Mouse (Mus musculus) urinary bladder, postnatal 36 days (tissue): Measurements from ENCODE around the gene Bcat2.
"Not testable (repeated sequence)": the region's sequence is repeated elsewhere in the genome, so short reads cannot be mapped to it uniquely, and the experiment has no call there.

ENCODE experiments used
- DNase-seq, 2 experiments: peaks; one replicate each; pipeline ENCODE4 v3.0.0; 2022; ENCODE audit warnings: low spot score in 2 of 2, mixed read lengths in 1 of 2

The Bcat2 gene

DNA sequence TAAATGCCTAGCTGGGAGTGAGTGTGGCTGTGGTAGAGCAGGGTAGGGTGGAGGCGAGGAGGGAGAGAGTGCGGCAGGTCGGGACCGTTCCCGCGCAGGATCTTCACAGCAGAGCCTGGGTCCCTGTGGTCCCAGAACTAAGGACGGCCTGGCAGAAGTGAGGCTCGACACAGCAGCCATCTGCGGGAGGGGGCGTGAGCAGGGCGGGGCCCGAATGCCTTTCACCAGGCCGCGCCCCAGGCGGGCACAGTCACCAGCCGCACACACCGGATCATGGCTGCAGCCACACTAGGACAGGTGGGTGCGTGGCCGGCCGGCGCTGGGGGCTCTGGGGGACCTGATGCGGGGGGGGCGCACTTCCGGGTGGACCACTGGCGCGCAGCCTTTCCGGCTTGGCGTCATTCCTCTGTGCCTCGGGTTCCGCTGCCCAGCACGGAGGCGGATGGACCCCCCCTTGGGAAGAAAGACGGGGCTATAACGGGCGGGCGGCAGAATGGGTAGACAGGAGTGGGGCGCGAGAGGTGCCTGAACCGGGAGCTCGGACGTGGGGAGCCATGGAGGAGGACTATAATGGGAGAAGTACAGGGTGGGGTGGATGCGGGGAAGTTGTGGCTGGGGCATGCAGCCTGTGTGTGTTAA is at the start of gene Bcat2:
Bcat2 (plus strand) TSS at position 51 of the 639 bp plus-strand sequence.
- DNase-seq = peak; percentile 56 to 78

DNA sequence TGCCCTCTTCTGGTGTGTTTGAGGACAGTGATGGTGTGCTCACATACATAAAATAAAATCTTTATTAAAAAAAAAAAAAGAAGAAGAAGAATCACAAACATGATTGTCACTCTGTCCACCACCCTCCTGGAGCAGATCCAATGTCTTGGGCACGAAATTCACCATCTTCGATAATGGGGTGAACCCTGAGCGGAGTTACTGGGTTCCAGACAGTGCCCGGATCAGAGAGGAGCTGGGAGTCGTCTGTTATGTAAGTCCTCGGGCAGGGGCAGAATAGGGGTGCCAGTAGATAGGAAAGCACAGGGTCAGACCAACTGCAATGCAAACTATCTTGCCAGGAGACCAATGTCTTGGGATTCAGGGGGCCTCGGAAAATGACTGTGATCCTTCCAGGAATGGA is 49.3 kb upstream of the Bcat2 start:
- no peak for DNase-seq

DNA sequence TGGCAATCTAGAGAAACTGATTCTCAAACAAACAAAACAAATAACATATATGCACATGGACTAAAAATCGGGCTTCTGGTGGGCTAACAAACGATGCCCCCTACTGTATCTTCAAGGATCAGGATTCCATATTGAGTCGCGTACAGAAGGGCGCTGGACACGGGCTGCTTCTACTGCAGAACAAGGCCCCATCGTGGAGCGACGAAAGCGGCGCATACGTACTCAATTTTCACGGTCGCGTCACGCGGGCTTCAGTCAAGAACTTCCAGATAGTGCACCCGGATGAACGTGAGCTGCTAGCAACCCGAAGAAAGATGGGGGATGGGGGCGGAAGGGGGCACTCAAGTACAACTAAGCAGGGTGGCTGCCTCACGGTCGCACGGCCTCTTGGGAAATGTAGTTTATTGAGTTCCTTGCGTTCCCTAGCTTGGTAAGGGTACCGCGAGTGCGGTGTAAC is 48.2 kb upstream of the Bcat2 start:
- peak; percentile 80 to 84 for DNase-seq

DNA sequence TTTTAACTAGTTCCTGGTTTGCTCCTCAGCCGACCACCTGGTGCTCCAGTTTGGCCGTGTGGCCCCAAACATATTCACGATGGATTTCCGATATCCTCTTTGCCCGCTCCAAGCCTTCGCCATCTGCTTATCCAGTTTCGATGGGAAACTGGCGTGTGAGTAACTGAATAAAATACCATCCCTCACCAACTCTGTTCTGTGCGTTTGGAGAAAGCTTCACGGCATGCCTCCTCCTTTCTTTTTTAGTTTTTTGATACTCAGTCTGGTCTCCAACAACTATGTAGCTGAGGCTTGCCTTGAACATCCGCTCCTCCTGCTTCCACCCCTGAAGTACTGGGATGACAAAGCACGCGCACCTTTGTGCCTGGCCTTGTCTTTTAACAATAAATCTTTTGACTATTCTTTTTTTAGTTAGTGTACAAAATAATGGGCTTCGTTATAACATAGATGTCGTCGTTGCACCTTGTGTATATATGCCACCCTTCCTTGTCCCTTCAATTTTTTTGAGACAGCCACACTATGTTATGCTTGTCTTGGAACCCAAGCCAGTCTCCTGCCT is 47.7 kb upstream of the Bcat2 start:
- no peak for DNase-seq

DNA sequence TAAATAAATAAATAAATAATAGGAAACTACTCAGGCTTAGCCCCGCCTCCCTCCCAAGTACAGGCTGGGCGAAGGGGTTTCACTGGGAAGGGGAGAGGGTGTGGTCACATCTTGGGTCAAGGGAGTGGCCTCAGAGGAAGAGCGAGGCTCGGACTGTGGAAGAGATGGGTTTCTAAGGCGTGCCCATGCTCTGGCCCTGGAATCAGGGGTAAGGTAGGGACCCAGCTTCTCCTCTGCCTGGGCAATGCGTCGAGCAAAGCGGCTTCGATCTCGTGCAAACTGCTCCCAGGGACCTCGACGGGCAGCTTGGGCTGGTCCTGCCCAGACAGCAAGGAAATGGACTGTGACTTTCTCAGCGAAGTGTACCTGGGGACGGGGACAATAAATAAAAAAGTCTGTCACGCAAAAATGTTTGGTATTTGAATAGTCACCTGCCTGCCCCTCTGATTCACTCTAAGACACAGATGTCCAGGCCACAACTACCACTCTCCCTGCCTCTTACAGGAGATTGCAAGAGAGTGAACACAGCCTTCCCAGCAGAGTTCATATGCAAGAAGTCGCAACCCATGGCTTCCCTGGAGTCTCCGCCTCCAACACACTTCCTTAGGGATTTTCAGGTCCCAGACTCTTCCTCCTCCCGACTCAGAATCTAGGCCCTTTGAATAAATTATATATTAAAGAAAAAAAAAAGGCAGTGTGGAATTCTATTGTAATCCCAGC is 46.8 kb upstream of the Bcat2 start:
- DNase-seq = no peak

DNA sequence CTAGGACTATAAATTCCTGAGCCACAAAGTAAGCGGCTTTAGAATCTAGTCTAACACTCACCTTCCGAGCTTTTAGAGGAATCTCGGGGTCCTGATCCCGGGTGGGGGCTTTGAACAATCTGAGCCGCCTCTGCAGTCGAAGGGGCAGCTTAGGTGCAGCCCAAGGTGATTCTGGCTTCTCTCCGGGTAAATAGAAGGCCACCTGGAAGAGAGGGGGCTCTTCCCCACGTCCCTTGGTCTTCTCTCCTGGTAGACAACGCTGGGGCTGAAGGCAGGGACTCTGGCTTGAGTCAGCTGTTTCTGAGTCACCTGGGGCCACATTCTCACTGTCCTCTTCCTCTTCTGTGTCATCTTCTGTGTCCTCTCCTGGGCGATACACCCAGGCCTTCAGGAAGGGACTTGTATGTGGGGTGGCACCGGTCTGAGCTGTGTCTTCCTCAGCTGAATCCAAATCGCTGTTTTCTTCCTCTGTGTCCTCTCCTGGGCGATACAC is 46.2 kb upstream of the Bcat2 start:
- no peak for DNase-seq

DNA sequence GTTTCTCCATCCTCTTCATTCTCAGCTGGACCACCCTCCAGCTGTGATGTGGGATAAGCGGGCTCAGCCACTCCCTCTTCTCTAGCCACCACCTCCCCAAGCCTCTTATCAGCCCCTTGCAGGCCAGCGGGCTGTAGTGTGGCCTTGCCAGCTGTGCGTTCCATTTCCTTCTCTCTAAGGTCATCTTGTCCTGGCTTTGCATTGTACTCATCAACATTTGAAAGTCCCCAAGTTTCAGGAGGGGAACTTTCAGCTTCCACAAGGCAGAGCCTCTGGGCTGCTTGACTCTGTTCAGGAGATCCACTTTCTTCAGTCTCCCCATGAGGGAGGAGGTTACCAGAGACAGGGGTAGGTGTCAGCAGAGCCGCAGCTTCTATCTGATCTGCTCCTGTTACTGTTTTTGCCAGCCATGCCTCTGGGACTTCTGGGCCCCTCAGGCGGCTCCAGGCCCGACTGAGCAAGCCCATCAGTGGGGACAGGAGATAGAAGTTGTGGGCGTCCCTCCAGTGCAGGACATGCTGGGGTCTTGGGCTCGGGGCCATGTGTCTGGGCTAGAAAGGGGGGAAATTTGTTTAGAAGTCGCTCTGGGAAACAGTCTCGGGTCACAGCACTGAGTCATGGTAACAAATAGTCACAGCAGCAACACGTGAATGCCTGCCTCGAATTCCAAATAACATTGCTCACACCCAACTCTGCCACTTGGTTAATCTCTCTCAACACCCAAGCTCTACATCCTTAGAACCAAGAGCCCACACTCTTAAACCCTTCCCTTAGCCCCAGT is 44.9 kb upstream of the Bcat2 start:
- DNase-seq = no peak

DNA sequence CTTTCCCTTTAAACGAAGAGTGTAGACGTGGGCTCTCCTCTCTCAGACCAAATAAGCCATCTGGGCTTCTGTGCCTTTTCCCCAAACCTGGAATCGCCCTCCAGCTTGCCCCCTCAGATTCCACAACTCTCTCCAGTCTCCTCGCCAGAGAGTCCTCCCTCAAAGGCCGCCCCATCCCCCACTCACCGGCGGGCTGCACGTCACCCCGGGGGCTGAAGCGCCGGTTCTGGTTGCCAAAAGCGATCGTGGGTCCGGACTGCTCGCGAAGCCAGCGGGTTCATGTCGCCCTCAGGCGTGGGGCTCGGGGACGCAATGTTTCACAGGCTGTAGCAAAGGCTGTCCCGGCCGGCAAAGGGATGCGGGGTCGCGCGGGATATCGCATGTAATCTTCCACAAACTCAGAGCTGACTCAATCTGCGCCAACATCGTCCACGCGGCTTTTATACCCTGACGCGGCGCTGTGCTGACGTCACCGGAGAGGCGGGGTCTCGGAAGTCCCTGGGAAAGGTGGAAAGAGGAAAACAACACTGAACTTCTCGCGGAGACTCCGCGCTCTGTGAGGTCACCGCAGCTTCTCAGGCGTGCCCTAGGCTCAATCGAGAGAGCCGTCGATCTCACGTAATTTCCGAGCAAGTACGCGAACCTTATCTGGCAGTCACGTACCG is 44.0 kb upstream of the Bcat2 start, which contains the start of the genes Ppp1r15a and Plekha4:
Ppp1r15a (minus strand) TSS at position 460 of the 665 bp plus-strand sequence.
Plekha4 (plus strand) TSS at position 522 of the 665 bp plus-strand sequence.
- peak; percentile 97 to 98 for DNase-seq

DNA sequence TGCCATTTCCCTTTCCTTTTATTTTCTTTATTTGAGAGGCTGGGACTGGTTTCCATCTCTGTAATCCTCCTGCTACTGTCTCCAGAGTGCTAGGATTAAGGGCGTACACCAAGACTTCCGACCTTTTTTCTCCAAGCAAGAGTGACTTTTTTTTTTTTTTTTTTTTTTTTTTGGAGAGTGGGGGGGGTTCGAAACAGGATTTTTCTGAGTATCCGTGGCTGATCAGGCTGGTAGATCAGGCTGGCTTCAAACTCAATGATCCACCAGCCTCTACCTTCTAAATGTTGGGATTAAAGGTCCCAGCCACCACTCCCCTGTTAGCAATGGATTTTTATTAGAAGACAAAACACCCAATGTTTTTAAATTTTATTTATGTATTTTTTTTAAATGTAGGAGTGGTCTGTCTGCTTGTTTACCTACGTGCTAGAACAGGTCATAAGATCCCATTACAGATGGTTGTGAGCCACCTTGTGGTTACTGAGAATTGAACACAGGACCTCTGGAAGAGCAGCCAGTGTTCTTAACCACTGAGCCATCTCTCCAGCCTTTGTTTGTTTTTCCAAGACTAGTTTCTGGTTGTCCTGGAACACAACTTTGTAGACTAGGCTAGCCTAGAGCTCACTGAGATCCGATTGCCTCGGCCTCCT is 43.4 kb upstream of the Bcat2 start:
- DNase-seq = no peak

DNA sequence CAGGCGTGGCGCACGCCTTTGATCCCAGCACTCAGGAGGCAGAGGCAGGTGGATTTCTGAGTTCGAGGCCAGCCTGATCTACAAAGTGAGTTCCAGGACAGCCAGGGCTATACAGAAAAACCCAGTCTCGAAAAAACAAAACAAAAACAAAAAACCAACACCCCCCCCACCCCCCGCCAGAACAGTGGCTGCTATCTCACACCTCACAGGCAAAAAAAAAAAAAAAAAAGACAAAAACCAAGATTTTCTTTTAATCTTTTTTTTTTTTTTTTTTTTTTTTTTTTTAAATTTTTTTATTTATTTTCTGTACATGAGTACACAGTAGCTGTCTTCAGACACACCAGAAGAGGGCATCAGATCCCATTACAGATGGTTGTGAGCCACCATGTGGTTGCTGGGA is 42.8 kb upstream of the Bcat2 start:
- not testable (repeated sequence) for DNase-seq

DNA sequence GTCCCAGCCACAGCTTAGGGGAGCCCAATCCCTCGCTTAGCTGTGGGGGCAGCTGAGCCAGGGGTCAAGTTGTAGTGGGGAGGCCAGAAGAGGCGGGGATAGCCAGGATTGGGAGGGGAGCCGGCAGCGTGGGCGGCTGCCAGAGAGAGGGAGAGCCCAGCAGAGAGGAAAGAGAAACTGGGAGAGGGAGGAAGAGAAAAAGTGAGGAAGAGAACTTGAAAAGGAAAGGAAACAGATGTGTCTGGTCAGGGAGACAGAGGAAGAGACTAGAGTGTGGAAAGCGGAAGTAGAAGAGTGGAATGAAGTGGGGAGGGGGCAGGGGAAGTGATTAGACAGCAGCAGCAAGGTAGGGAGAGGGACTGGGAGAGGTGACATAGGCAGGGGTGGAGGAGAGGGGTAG is 40.5 kb upstream of the Bcat2 start:
- DNase-seq = no peak

DNA sequence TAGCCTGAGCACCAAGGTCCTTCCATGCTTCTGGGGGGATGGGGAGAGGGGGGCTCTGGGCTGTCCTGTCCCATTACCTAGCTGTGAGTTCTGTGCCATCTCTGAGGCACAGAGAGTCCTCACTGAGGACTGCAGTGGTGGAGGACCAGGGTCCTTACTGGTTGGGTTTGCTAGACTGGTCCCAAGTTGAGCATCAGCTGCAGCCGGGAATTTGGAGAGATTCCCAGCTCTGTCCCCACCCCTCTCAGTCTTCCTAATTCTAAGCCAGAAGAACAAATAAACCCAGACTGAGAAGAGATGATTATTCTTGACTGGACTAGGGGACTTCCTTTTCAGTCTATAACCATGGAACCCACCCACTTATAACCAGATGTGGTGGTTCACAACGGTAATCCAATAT is 39.3 kb upstream of the Bcat2 start:
- no peak for DNase-seq

DNA sequence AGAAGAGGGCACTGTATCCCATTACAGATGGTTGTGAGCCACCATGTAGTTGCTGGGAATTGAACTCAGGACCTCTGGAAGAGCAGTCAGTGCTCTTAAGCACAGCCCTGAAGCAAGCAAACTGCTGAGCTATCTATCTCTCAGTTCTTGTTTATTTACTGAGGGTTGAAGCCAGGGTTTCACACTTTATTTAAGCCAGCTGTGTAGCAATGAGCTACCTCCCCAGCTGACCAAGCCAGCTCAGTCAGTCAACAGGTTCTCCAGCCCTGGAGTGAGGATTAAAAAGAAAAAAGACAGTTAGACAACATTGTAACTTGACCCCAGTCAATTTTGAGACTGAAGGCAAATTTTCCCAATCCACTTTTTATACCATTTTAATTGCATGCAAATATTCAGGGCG is 34.3 kb upstream of the Bcat2 start:
- DNase-seq = no peak

DNA sequence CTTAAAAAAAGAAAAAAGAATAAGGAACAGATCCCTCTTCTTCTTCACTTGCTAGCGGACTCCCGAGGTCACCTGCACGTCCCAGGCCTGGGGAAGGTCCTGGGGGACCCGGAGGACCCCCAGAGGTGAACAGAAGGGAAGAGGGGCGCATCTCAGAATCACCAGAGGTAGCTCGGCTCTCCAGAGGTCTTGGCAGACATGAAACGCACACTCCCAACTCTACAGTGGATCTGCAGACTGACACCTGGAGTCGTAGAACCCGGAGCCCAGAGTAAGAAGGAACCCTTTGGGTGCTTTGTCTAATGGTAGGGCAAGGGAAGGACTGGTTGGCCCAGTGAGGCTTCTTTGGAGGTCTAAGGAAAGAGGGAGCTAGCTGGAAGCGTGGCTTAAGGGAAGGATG is 32.4 kb upstream of the Bcat2 start:
- DNase-seq = no peak

DNA sequence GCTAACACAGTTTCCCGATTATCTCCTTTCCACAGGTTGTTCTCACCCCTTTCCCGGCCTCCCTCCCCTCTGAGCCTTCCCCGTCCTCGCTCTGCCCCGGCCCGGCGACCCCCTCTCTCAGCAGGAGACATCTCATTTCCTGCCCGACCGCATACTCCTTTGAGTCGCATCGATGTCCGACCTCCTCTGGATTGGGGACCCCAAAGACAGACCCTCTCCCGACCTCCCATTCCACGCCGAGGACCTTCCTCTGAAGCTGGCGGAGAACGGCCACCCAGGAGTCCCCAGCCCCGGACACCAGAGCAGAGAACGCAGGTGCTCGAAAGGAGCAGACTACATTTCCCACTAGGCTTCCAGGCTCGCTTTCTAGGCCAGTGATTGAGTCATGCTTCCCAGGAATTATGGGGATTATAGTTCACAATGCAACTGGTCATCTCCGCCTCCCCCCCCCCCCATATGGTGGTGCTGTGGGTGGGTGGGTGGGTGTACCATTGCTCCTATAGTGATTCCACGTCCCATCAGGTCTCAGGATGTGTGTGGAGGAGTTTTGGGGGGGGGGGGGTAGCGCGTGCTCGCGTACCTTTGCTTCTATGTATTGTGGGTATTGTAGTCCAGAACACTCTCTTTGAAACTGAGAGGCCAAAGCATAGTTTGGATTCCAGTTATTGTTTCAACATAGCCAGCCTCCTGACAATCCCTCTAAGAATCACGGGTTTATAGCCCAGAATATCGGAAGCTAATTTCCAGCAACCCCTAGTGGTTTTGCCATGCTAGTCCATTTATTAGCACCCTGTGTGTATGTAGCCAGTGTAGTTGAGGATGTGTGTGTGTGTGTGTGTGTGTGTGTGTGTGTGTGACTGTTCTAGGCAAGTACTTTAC is 31.6 kb upstream of the Bcat2 start:
- peak in 1 of 2 experiments; percentile 42 for DNase-seq

DNA sequence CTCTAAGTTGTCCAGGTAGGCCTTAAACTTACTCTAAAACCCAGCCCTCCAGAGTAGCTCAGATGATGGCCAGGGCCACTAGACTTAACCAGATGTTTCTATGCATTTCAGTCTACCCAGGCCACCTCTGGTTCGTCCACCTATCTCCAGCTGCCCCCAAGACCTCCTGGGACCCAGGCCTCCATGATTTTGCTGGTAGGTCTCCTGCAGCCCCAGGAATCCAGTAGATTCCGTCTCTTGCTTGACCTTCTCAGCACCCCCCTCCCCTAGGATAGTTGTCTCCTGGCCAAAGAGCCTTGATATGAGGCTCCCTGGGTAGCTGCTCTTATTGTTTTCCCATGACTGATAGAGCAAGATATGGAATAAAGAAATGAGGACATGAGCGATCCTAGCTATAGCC is 30.9 kb upstream of the Bcat2 start:
- DNase-seq = no peak

DNA sequence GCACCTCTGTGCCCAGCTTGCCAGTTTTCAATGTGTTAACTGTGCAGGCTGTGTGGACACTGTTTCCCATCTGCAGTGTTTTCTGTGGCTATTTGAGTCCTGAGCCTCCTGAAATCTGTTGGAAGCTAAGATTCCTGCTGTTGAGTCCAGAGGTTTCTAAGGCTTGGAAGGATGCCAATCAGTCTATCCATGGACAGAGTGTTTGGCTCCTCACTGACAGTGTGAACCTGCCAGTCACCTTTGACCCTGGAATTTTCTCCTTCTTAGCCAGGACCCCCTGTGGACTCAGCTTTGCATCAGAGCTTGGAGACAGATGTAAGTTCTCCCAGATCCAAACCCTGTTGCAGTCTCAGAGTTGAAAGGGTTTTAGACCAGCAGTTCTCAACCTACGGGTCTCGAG is 29.7 kb upstream of the Bcat2 start:
- no peak for DNase-seq

DNA sequence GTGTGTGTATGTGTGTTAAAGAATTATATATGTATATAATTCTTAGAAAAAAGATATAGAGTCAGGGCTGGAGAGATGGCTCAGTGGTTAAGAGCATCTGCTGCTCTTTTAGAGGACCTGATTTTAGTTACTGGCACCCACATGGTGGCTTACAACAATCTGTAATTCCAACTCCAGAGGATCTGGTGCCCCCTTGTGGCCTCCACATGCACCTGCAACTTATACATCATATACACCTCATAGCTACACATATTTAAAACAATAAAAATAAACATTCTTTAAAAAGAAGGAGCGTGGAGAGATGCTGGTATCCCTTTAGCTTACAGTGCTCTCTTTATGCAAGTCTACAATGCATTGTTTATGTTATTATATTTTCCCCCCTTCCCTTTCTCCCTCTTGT is 25.4 kb upstream of the Bcat2 start:
- DNase-seq = no peak

DNA sequence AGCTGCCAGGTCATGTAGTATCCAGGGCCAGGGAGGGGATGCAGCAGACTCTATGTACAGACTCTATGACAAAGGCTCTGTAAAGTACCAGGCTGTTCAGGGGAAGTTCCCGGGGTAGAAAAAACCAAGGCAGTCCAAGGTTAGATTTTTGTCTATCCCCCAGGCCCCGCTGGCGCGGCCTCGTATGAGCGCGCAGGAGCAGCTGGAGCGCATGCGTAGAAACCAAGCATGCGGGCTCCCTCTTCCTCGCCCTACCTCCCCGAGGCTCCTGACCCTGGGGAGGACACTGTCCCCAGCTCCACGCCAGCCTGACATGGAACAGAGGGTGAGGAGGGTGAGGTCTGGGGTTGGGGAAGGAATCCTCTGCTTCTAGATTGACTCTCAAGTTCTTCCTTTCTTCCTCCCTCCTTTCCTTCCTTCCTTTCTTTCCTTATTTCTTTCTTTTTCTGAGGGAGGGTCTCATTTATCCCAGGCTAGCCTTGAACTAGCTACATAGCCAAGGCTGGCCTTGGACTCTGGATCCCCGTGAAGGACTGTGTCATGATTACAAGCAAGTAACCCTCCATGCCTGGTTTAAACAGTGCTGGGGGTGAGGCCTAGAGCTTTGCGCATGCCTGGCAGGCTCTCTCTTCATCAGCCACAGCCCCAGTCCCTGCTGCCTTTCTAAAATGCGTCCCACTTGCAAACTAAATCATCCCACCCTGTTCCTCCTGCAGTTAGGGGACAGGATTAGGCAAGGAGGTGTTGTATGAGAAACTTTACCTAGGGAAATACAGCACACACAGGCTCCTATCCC is 20.1 kb upstream of the Bcat2 start:
- no peak for DNase-seq
